Mouse (Mus musculus): Measurements from ENCODE around the gene Mfsd5. TPM values are rescaled to one million over a fixed set of nuclear protein-coding genes. Genes with fewer than 3 reads are reported as not detected.

Mfsd5 gene
- polyA plus RNA-seq, 1 experiment: not detected

DNA sequence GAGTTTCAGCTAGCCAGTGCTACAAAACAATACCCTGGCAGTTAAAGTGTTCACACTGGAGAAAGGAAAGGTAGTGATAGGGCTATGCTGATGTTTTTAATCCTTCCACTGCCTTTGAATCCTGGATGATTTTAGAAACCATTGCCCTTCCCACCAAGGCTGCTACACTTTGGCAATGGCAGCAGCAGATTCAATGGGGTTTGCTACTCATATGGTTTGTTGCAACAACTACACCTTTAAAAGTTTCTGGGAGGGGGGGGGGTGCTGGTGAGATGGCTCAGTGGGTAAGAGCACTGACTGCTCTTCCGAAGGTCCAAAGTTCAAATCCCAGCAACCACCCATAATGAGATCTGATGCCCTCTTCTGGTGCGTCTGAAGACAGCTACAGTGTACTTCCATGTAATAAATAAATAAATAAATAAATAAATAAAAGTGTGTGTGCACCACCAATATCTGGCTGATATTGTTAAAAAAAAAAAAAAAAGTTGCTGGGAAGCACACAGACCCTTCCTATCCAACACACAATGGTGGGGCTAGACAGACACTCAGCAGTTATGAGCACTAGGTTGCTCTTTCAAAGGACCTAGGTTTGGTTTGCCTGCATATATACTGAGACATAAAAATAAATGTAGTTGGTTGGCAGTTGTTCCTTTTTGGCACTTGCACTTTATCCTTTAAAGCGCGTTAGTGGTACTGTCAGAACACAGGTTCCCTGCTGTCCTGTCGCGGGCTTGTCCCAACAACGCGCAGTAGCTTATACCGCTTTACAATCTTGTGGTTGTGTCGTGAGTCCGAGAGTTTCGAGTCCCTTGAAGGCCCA, 45.6 kb downstream of the Mfsd5 start:
- 71% methylated on average over 12 of the region's 12 CpGs for WGBS
- Histone ChIP-seq H3K4me3 (ENCODE audit: insufficient read depth, low read depth, low read length) (no peak overlapping the region), H3K27ac (ENCODE audit: insufficient read depth, low read depth, low read length) (no peak overlapping the region), H3K4me1 (ENCODE audit: control insufficient read depth, insufficient read depth, low read length) (peaks cover 4% of the 10 kb centered on the region)
- TF ChIP-seq POLR2A (IDR thresholded peaks at IDR 0.05; ENCODE audit: insufficient read depth, low read depth, low read length) (no peak), CTCF (IDR thresholded peaks at IDR 0.05; ENCODE audit: insufficient read depth, low read depth, low read length) (no peak)

DNA sequence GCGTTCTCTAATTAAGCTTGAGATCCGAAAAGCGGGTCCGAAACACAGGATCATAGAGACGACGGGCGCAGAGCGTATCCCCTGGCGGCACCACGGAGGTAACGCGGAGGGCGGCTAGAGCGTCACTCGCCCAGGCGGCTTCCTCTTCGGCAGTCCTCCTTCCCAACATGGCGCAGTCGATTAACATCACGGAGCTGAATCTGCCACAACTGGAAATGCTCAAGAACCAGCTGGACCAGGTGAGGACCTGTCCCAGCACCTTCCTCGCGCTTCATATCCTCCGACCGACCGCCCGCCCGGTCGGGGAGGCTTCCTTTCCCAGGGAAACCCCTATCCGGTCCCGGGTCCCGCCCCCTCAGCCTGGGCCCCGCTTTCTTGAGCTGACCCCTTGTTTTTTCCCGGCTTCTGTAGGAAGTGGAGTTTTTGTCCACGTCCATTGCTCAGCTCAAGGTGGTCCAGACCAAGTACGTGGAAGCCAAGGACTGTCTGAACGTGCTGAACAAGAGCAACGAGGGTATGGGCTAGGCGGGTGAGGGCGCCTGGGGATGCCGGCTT, 46.8 kb downstream of the Mfsd5 start, which contains the start of gene Pfdn5:
Pfdn5 (plus strand) TSS at position 95 of the 555 bp plus-strand sequence.
- Histone ChIP-seq H3K4me1 (ENCODE audit: control insufficient read depth, insufficient read depth, low read length) (peaks cover 5% of the 10 kb centered on the region), H3K27ac (ENCODE audit: insufficient read depth, low read depth, low read length) (peak within 1 kb of the TSS; percentile 63), H3K4me3 (ENCODE audit: insufficient read depth, low read depth, low read length) (peak within 1 kb of the TSS; percentile 86)
- TF ChIP-seq CTCF (IDR thresholded peaks at IDR 0.05; ENCODE audit: insufficient read depth, low read depth, low read length): no peak
- under 1% methylated on average over 40 of the region's 40 CpGs for WGBS

GRCm38 (mm10) chr15:102326892-102327291, 47.6 kb downstream of the Mfsd5 start:
- Histone ChIP-seq H3K4me3 (ENCODE audit: insufficient read depth, low read depth, low read length) (peak overlapping the region; percentile 86), H3K4me1 (ENCODE audit: control insufficient read depth, insufficient read depth, low read length) (peaks cover 8% of the 10 kb centered on the region), H3K27ac (ENCODE audit: insufficient read depth, low read depth, low read length) (no peak overlapping the region)
- WGBS: 54% methylated on average over 8 of the region's 8 CpGs
- TF ChIP-seq CTCF (IDR thresholded peaks at IDR 0.05; ENCODE audit: insufficient read depth, low read depth, low read length): no peak
- TF ChIP-seq POLR2A (IDR thresholded peaks at IDR 0.05; ENCODE audit: insufficient read depth, low read depth, low read length): no peak

Other genes with a start within 250 kb of the Mfsd5 start
- 618 TPM in 1 of 2 replicates, not detected in the other for gene Eif4b, start 205.7 kb upstream of the Mfsd5 start, polyA plus RNA-seq (2012; ENCODE audit: insufficient read depth, insufficient read length, low replicate concordance, missing spikeins)
- gene Tns2, start 179.0 kb upstream of the Mfsd5 start, polyA plus RNA-seq (2012; ENCODE audit: insufficient read depth, insufficient read length, low replicate concordance, missing spikeins): not detected in 2 replicates
- not detected in 2 replicates for gene Spryd3, start 143.2 kb upstream of the Mfsd5 start, polyA plus RNA-seq (2012; ENCODE audit: insufficient read depth, insufficient read length, low replicate concordance, missing spikeins)
- gene Igfbp6, start 135.1 kb upstream of the Mfsd5 start, polyA plus RNA-seq (2012; ENCODE audit: insufficient read depth, insufficient read length, low replicate concordance, missing spikeins): not detected in 2 replicates
- not detected in 2 replicates for gene Soat2, start 128.9 kb upstream of the Mfsd5 start, polyA plus RNA-seq (2012; ENCODE audit: insufficient read depth, insufficient read length, low replicate concordance, missing spikeins)
- gene Zfp740, start 76.2 kb upstream of the Mfsd5 start, polyA plus RNA-seq (2012; ENCODE audit: insufficient read depth, insufficient read length, low replicate concordance, missing spikeins): 123 TPM in 1 of 2 replicates, not detected in the other
- not detected in 2 replicates for gene Csad, start 74.7 kb upstream of the Mfsd5 start, polyA plus RNA-seq (2012; ENCODE audit: insufficient read depth, insufficient read length, low replicate concordance, missing spikeins)
- gene Itgb7, start 47.5 kb upstream of the Mfsd5 start, polyA plus RNA-seq (2012; ENCODE audit: insufficient read depth, insufficient read length, low replicate concordance, missing spikeins): not detected in 2 replicates
- not detected in 2 replicates for gene Rarg, start 21.9 kb upstream of the Mfsd5 start, polyA plus RNA-seq (2012; ENCODE audit: insufficient read depth, insufficient read length, low replicate concordance, missing spikeins)
- not detected in 2 replicates for gene Gm9918, start 8.9 kb upstream of the Mfsd5 start, polyA plus RNA-seq (2012; ENCODE audit: insufficient read depth, insufficient read length, low replicate concordance, missing spikeins)
- gene Espl1, start 16.8 kb downstream of the Mfsd5 start, polyA plus RNA-seq (2012; ENCODE audit: insufficient read depth, insufficient read length, low replicate concordance, missing spikeins): not detected in 2 replicates
- gene Pfdn5, start 46.7 kb downstream of the Mfsd5 start, polyA plus RNA-seq (2012; ENCODE audit: insufficient read depth, insufficient read length, low replicate concordance, missing spikeins): 1,008 TPM in 1 of 2 replicates, not detected in the other
- gene Myg1, start 52.3 kb downstream of the Mfsd5 start, polyA plus RNA-seq (2012; ENCODE audit: insufficient read depth, insufficient read length, low replicate concordance, missing spikeins): not detected in 2 replicates
- gene Aaas, start 71.3 kb downstream of the Mfsd5 start, polyA plus RNA-seq (2012; ENCODE audit: insufficient read depth, insufficient read length, low replicate concordance, missing spikeins): not detected in 2 replicates
- gene Sp7, start 87.7 kb downstream of the Mfsd5 start, polyA plus RNA-seq (2012; ENCODE audit: insufficient read depth, insufficient read length, low replicate concordance, missing spikeins): not detected in 2 replicates
- gene Sp1, start 126.7 kb downstream of the Mfsd5 start, polyA plus RNA-seq (2012; ENCODE audit: insufficient read depth, insufficient read length, low replicate concordance, missing spikeins): 98.4 TPM in 1 of 2 replicates, not detected in the other
- not detected in 2 replicates for gene Amhr2, start 165.9 kb downstream of the Mfsd5 start, polyA plus RNA-seq (2012; ENCODE audit: insufficient read depth, insufficient read length, low replicate concordance, missing spikeins)
- gene Prr13, start 179.6 kb downstream of the Mfsd5 start, polyA plus RNA-seq (2012; ENCODE audit: insufficient read depth, insufficient read length, low replicate concordance, missing spikeins): not detected in 2 replicates
- 834 and 975 TPM in 2 replicates for gene Pcbp2, start 191.1 kb downstream of the Mfsd5 start, polyA plus RNA-seq (2012; ENCODE audit: insufficient read depth, insufficient read length, low replicate concordance, missing spikeins)
- not detected in 2 replicates for gene Gm10337, start 224.3 kb downstream of the Mfsd5 start, polyA plus RNA-seq (2012; ENCODE audit: insufficient read depth, insufficient read length, low replicate concordance, missing spikeins)
- gene Map3k12, start 237.6 kb downstream of the Mfsd5 start, polyA plus RNA-seq (2012; ENCODE audit: insufficient read depth, insufficient read length, low replicate concordance, missing spikeins): not detected in 2 replicates
- not detected in 2 replicates for gene Tarbp2, start 238.7 kb downstream of the Mfsd5 start, polyA plus RNA-seq (2012; ENCODE audit: insufficient read depth, insufficient read length, low replicate concordance, missing spikeins)
- gene Npff, start 245.5 kb downstream of the Mfsd5 start, polyA plus RNA-seq (2012; ENCODE audit: insufficient read depth, insufficient read length, low replicate concordance, missing spikeins): not detected in 2 replicates

Measured in olfactory bulb, adult 2 months (tissue).